Mouse (Mus musculus) heart, embryonic 10.5 days (tissue): ENCODE results near the gene Cdh15. TPM values are rescaled to one million over a fixed set of nuclear protein-coding genes. Genes with fewer than 3 reads are reported as not detected.

Experiments used
- DNase-seq: peaks from one replicate; pipeline ENCODE4 v3.0.0-alpha.2; 2017; ENCODE audit warnings: low spot score
- H3K27ac ChIP-seq: fragments of 300-500 bp; sonication (generic); 2 replicates; pipeline ENCODE4 v1.5.1; 2016; ENCODE audit warnings: mild to moderate bottlenecking
- H3K27me3 ChIP-seq: fragments of 300-500 bp; sonication (generic); 2 replicates; pipeline ENCODE4 v1.6.1; 2016; ENCODE audit warnings: mild to moderate bottlenecking; ENCODE audit not compliant: poor library complexity, insufficient read depth, severe bottlenecking
- H3K36me3 ChIP-seq: fragments of 300-500 bp; sonication (generic); 2 replicates; pipeline ENCODE4 v1.6.1; 2016; ENCODE audit warnings: mild to moderate bottlenecking, moderate library complexity
- H3K4me1 ChIP-seq: fragments of 300-500 bp; sonication (generic); 2 replicates; pipeline ENCODE4 v1.6.1; 2016; ENCODE audit warnings: mild to moderate bottlenecking
- H3K4me3 ChIP-seq: fragments of 300-500 bp; sonication (generic); 2 replicates; pipeline ENCODE4 v1.5.1; 2016; ENCODE audit warnings: mild to moderate bottlenecking, moderate library complexity
- H3K9me3 ChIP-seq: fragments of 300-500 bp; sonication (generic); 2 replicates; pipeline ENCODE4 v1.6.1; 2016; ENCODE audit warnings: mild to moderate bottlenecking, moderate library complexity
- WGBS: fragments of 180-500 bp; shearing (Covaris S2); methylation state at CpG from one replicate; pipeline ENCODE4 v1.1.7; 2016; 5-methylcytosine and 5-hydroxymethylcytosine counted together
- polyA plus RNA-seq: library from polyadenylated mRNA; unstranded; fragments of >200 nt; fragmentation: Nextera tagmentation; extraction: Ambion mirVana; gene quantifications from 2 replicates; pipeline ENCODE4 v1.2.1, GENCODE M21; 2016

Gene Cdh15
- polyA plus RNA-seq, 1 experiment from 2014 or later: 0.79 TPM

DNA sequence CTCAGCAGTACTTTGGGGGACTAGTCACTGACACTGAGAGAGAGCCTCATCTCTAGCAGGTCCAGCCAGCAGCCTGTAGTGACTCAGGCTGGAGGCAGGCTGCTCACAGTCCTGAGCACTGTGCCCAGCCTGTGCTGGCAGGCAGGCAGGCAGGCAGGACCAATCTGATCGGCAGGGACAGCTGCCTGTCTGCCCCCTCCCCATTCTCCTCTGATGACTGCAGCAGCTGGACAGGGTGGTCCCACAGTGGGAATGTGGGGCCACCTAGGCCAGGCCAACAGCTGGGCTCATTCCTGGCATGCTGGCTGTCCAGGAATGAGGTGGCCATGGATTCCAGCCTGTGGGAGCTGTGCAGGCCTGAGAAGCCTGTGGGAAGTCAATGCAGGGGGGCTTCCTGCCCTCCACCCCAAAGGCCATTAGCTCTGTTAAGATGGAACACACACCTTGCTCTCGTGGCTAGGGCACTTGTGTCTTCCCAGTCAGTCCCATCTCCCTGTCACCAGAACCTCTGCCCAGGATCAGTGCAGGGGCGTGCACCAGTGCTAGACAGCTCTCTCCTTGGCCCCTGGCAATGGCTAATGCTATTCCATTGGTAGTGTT is 3.0 kb downstream of the Cdh15 start:
- H3K36me3 ChIP-seq: no peaks in the 10 kb centered on the region
- DNase-seq: no peak
- H3K4me1 ChIP-seq: peaks cover 54% of the 10 kb centered on the region
- peaks cover 65% of the 10 kb centered on the region for H3K27me3 ChIP-seq
- H3K4me3 ChIP-seq: no peak overlapping the region
- H3K9me3 ChIP-seq: no peaks in the 10 kb centered on the region
- H3K27ac ChIP-seq: no peak overlapping the region
- WGBS: 66% methylated on average over 3 of the region's 3 CpGs

DNA sequence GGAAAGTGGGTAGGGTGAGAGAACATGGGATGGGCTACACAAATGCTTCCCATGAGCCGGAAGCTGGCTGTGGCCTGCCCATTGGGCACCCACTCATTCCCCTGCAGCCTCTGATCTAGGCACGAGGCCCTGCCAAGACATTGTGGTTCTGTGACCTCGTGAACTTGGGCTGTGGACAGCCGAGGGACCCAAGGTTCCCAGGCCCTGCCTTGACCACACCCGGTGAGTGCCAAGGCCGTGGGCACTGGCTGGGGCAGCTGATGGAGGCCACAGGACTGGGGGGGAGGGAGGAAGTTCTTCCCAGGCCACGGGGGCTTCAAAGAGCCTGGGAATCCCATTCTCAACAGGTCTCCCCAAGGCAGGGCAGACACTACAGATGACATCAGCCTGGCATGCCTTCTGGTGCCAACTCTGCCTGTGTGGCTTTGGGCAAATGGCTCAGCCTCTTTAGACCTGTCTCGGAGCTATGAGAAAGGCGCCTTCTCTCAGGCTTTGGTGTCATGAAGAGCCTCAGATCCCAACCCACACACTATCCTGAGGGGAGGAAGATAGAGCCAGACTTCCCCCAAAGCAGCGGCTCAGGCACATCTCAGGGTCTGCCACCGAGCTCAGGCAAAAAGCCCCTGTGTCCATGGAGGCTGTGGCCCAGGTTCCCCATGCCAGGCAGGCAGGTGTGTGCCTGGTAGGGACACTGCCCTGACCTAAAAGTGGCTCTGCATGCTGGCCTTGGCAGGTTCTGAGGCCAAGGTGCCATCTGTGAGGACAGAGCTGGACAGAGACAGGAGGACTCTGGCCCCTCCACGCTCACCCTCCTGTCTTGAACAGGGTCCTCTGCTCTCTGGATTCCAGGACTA is 4.2 kb downstream of the Cdh15 start:
- no peak for DNase-seq
- H3K27ac ChIP-seq: peak overlapping the region; percentile 9; the same call in 1 of the 2 replicates
- H3K36me3 ChIP-seq: no peaks in the 10 kb centered on the region
- no peaks in the 10 kb centered on the region for H3K9me3 ChIP-seq
- 81% methylated on average over 12 of the region's 12 CpGs for WGBS
- peaks cover 61% of the 10 kb centered on the region for H3K27me3 ChIP-seq
- no peak overlapping the region for H3K4me3 ChIP-seq
- H3K4me1 ChIP-seq: peaks cover 51% of the 10 kb centered on the region

DNA sequence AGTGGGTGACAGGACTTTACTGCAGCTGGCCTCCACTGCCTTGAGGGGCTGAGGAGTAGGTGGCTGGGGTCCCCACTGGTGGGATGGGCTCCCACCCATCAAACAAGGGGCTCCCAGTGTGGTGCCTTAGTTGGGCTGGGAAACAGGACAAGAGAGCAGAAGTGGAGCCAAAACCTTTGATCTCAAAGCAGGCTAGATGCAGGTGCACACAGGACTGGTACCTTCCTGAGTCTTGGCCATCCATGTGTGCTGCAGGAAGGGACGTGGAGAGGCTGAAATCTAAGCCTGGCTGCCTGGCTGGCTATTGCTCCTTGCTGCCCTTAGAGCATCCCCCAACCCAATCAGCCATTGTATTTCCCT is 4.8 kb downstream of the Cdh15 start:
- peaks cover 57% of the 10 kb centered on the region for H3K27me3 ChIP-seq
- WGBS: 53% methylated on average over 1 of the region's 1 CpGs
- H3K27ac ChIP-seq: no peak overlapping the region; the same call in 1 of the 2 replicates
- H3K36me3 ChIP-seq: no peaks in the 10 kb centered on the region
- H3K4me1 ChIP-seq: peaks cover 46% of the 10 kb centered on the region
- DNase-seq: no peak
- H3K4me3 ChIP-seq: no peak overlapping the region
- H3K9me3 ChIP-seq: no peaks in the 10 kb centered on the region

DNA sequence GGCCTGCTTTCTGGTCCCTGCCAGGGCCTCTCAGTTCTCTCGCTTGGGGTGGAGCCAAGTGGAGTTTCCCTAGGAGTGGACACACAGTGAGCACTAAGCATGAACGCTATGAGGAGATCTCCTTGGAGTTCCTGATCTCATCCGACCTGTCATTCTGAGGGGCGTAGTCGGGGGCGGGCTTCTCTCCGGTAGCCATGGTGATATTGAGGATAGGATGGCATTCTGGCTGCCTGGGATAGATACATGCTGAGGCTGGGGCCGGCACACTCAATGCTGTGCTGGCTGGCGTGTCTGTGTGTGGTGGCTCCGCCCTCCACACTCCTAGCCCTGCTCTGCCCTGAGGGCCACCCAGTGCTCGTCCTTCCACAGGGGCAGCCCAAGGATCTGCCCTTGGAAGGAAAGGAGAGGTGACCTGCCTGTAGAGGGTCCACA is 5.6 kb downstream of the Cdh15 start:
- Histone ChIP-seq H3K9me3 (no peaks in the 10 kb centered on the region), H3K27ac (peak overlapping the region; percentile 31; the same call in 1 of the 2 replicates), H3K4me3 (no peak overlapping the region), H3K4me1 (peaks cover 39% of the 10 kb centered on the region), H3K36me3 (no peaks in the 10 kb centered on the region), H3K27me3 (peaks cover 56% of the 10 kb centered on the region)
- no peak for DNase-seq
- WGBS: 30% methylated on average over 11 of the region's 11 CpGs

DNA sequence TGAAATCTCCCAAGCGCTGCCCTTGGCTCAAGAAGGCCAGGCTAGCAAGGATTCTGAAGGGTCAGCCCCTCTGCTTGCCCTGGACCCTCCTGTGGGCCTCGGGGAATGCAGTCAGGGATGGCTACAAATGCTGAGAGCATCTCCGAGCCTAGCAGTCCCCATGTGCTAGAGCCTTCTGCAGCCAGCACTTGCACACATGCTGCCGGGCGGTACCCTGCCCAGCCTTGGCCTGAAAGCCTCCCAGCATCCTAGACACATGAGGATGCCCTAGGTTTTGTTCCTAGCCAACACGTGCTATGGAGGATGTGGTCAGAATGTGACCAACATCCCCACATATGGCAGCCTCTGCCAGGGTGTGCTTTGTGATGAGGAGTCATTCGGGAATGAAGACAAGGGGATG is 6.6 kb downstream of the Cdh15 start:
- DNase-seq: no peak
- Histone ChIP-seq H3K4me3 (no peak overlapping the region), H3K27ac (no peak overlapping the region), H3K4me1 (peaks cover 34% of the 10 kb centered on the region), H3K36me3 (no peaks in the 10 kb centered on the region), H3K27me3 (peaks cover 45% of the 10 kb centered on the region), H3K9me3 (no peaks in the 10 kb centered on the region)
- WGBS: 65% methylated on average over 7 of the region's 7 CpGs

DNA sequence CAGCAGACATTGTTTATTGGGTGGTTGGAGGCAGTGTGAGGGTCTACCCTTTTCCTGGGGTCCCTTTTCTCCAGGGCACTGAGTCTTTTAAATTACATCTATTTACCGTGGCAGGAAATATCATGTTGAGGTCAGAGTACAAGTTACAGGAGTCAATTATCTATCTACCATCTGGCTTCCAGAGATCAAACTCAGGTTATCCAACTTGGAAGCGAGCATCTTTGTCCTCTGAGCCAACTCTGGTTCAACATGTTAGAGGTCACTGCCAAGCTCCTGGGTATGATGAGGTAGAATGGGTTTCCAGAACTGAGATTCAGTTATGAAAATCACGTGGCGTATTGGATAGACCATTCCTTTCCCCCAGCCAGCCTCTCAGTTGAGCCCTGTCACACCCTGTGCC is 7.4 kb downstream of the Cdh15 start:
- Histone ChIP-seq H3K36me3 (no peaks in the 10 kb centered on the region), H3K4me1 (peaks cover 27% of the 10 kb centered on the region), H3K9me3 (no peaks in the 10 kb centered on the region), H3K27ac (no peak overlapping the region), H3K27me3 (peaks cover 38% of the 10 kb centered on the region), H3K4me3 (no peak overlapping the region)
- no peak for DNase-seq
- 76% methylated on average over 4 of the region's 4 CpGs for WGBS

DNA sequence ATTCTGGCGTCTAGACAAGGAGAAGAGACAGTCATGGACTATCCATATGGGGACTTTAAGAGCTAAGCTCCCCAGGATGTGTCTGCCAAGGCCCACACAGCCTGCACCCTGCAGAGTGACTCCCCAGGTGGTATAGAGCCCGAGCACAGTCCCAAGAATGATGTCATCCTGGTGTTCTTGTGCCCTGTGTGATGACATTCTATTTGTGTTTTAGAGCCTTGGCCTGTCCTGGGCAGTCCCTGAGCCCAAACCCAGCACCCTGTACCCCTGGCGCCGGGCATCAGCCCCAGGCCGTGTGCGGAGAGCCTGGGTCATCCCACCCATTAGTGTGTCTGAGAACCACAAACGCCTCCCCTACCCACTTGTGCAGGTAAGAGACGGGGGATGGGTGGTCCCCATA is 8.5 kb downstream of the Cdh15 start:
- DNase-seq: no peak
- peaks cover 24% of the 10 kb centered on the region for H3K4me1 ChIP-seq
- peaks cover 35% of the 10 kb centered on the region for H3K27me3 ChIP-seq
- no peaks in the 10 kb centered on the region for H3K36me3 ChIP-seq
- no peak overlapping the region for H3K27ac ChIP-seq
- WGBS: 78% methylated on average over 8 of the region's 8 CpGs
- H3K9me3 ChIP-seq: no peaks in the 10 kb centered on the region
- H3K4me3 ChIP-seq: no peak overlapping the region

DNA sequence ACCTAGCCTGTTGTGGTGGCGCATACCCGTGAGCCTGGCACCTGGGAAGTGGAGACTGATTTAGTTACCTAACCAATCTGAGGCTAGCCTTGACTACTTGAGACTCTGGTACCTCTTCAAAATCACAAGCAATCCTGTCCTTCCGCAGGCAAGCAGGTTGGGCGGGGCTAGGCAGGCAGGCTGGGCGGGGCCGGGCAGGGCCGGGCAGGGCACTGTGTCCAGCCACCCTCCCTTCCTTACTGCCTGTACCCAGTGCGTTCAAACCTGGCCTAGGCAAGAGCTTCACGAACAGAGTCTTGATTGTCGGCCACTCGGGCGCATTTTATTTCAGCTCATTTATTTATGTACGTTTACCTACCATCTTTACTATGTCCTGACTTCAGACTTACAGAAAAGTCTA is 12.1 kb downstream of the Cdh15 start:
- H3K27ac ChIP-seq: no peak overlapping the region
- H3K36me3 ChIP-seq: peaks cover 2% of the 10 kb centered on the region; the same call in 1 of the 2 replicates
- 57% methylated on average over 13 of the region's 13 CpGs for WGBS
- no peak overlapping the region for H3K4me3 ChIP-seq
- peaks cover 4% of the 10 kb centered on the region; the same call in 1 of the 2 replicates for H3K4me1 ChIP-seq
- DNase-seq: no peak
- peaks cover 32% of the 10 kb centered on the region for H3K27me3 ChIP-seq
- H3K9me3 ChIP-seq: peaks cover 12% of the 10 kb centered on the region

DNA sequence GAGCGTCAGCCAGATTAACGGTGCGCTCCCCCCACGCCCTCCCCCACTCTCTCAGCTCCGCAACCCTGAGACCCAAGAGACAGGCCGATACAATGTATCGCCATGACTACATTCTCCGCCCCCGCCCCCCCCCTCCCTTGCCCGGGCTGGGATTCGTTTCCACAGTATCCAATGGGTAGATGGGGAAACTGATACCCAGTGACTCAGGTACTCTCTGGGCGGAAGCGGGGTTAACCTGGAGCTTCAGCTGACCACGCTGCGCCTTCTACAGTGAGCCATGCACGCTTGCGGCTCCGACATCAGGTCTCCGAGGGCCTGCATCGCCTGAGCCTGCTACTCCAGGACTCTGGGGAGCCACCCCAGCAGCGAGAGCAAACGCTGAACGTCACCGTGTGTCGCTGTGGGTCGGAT is 17.0 kb downstream of the Cdh15 start:
- Histone ChIP-seq H3K36me3 (peaks cover 4% of the 10 kb centered on the region; the same call in 1 of the 2 replicates), H3K27ac (no peak overlapping the region), H3K4me1 (peaks cover 9% of the 10 kb centered on the region; the same call in 1 of the 2 replicates), H3K27me3 (peaks cover 54% of the 10 kb centered on the region; the same call in 1 of the 2 replicates), H3K9me3 (peaks cover 32% of the 10 kb centered on the region), H3K4me3 (peak overlapping the region; percentile 43)
- DNase-seq: no peak
- 62% methylated on average over 26 of the region's 26 CpGs for WGBS

DNA sequence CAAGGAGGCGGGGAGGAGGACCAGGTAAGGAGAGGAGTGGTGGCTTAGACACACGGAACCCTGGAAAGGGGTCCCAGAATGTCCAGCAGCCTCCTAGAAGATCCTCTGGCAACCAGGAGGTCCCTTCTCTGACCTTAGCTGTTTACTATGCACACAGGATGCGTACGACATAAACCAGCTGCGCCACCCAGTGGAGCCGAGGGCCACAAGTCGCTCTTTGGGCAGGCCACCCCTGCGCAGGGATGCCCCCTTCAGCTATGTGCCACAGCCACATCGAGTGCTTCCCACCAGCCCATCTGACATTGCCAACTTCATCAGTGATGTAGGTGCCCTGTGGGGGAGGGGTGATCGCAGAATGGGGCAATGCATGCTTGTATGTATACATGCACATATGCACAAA is 17.7 kb downstream of the Cdh15 start:
- Histone ChIP-seq H3K4me3 (peak overlapping the region; percentile 43; the same call in 1 of the 2 replicates), H3K36me3 (peaks cover 4% of the 10 kb centered on the region; the same call in 1 of the 2 replicates), H3K27me3 (peaks cover 58% of the 10 kb centered on the region; the same call in 1 of the 2 replicates), H3K9me3 (peaks cover 32% of the 10 kb centered on the region), H3K27ac (no peak overlapping the region), H3K4me1 (peaks cover 14% of the 10 kb centered on the region)
- WGBS: 63% methylated on average over 10 of the region's 10 CpGs
- no peak for DNase-seq

DNA sequence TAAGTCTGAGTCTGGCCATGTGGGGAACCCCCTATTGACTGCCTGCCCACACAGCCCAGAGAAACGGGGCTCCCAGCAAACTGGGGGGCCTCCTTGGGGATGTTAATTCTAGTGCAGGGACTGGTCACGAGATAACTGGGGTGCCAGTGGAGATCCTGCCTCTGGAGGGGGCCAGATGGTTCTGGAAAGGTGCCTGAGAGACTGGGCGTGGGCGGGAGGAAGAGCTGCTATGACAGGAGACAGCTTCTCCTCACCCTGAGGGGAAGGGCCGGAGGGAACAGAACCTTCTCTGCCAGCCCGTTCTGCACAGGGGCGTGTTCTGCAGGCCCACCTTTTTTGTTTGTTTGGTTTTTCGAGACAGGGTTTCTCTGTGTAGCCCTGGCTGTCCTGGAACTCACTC is 18.5 kb downstream of the Cdh15 start:
- Histone ChIP-seq H3K9me3 (peaks cover 32% of the 10 kb centered on the region), H3K4me3 (no peak overlapping the region), H3K4me1 (peaks cover 16% of the 10 kb centered on the region), H3K36me3 (peaks cover 4% of the 10 kb centered on the region; the same call in 1 of the 2 replicates), H3K27ac (no peak overlapping the region), H3K27me3 (peaks cover 52% of the 10 kb centered on the region; the same call in 1 of the 2 replicates)
- DNase-seq: no peak
- WGBS: 77% methylated on average over 8 of the region's 8 CpGs

DNA sequence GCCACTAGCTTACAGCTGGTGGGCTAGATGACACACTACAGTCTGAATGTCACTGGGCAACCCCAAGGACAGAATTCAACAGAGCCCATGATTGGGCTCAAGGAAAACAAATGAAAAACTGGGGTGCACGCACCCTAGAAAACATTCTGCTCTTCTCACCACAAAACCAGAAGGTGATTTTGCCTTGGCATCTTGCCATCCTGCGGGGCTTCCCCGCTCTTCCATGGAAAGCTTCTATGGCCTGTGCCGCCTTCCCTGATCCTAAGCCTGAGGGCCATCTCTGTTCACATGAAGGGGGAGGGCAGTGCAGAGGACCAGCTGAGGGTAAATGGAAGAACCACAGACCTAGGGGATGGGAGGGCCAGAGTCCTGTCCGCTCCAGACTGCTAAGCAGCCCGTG is 20.2 kb downstream of the Cdh15 start:
- Histone ChIP-seq H3K4me1 (peaks cover 16% of the 10 kb centered on the region), H3K27ac (no peak overlapping the region), H3K36me3 (peaks cover 4% of the 10 kb centered on the region; the same call in 1 of the 2 replicates), H3K9me3 (peaks cover 32% of the 10 kb centered on the region), H3K4me3 (no peak overlapping the region), H3K27me3 (peaks cover 48% of the 10 kb centered on the region; the same call in 1 of the 2 replicates)
- no peak for DNase-seq
- 85% methylated on average over 6 of the region's 6 CpGs for WGBS

DNA sequence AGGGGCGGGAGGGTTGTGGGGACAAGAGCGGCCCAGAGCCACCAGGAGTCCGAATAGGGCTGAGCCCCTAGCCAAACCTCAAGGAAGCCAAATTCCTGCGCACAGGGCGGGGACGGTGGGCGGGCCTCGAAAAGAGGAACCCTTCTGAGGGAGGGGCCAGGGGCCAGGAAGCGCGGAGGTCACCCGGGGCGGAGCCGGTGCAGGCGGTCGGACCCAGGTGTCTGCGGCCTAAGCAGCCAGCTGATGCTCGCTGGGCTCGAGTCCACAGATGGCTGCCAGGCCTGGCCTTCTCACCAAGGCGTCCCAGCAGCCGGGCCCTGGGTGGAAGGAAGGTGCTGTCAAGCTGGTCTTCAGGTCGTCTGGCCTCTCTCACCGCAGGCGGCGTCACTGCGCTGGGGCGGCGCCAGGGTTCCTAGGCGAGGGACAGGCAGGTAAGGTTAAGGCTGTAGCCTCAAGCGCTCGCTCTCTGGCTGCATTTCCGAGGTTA is 22.7 kb downstream of the Cdh15 start:
- H3K4me3 ChIP-seq: peak overlapping the region; percentile 50
- peaks cover 18% of the 10 kb centered on the region for H3K4me1 ChIP-seq
- no peaks in the 10 kb centered on the region for H3K36me3 ChIP-seq
- WGBS: 14% methylated on average over 31 of the region's 31 CpGs
- H3K9me3 ChIP-seq: peaks cover 14% of the 10 kb centered on the region
- peaks cover 33% of the 10 kb centered on the region; the same call in 1 of the 2 replicates for H3K27me3 ChIP-seq
- H3K27ac ChIP-seq: no peak overlapping the region
- no peak for DNase-seq
